Mouse (Mus musculus) olfactory bulb, adult 2 months (tissue): ENCODE data around the gene Pet117. TPM values are rescaled to one million over a fixed set of nuclear protein-coding genes. Genes with fewer than 3 reads are reported as not detected.
A peak's percentile ranks its signal among the peaks of the same experiment; 100 is the strongest.

Experiments used
- H3K27ac ChIP-seq: fragments of 200-500 bp; 2 replicates; pipeline ENCODE4 v1.5.1; 2012; ENCODE audit warnings: low read depth, low read length; ENCODE audit not compliant: insufficient read depth
- H3K4me1 ChIP-seq: fragments of 200-500 bp; 2 replicates; pipeline ENCODE4 v1.6.1; 2012; ENCODE audit warnings: low read length; ENCODE audit not compliant: control insufficient read depth, insufficient read depth
- H3K4me3 ChIP-seq: fragments of 200-500 bp; 2 replicates; pipeline ENCODE4 v1.5.1; 2012; ENCODE audit warnings: mild to moderate bottlenecking, low read depth, low read length, moderate library complexity; ENCODE audit not compliant: insufficient read depth
- CTCF ChIP-seq: fragments of 200-500 bp; IDR thresholded peaks from 2 replicates; pipeline ENCODE4 v1.5.1; 2012; ENCODE audit warnings: low read depth, mild to moderate bottlenecking, low read length, moderate library complexity; ENCODE audit not compliant: insufficient read depth
- POLR2A ChIP-seq: fragments of 200-500 bp; IDR thresholded peaks from 2 replicates; pipeline ENCODE4 v1.6.1; 2012; ENCODE audit warnings: mild to moderate bottlenecking, low read depth, low read length, moderate library complexity; ENCODE audit not compliant: insufficient read depth
- WGBS: fragments of 180-500 bp; shearing (Covaris S2); methylation state at CpG from one replicate; pipeline ENCODE4 v1.1.7; 2018; 5-methylcytosine and 5-hydroxymethylcytosine counted together
- polyA plus RNA-seq: library from polyadenylated mRNA; stranded (reverse); fragments of >200 nt; gene quantifications from 2 replicates; pipeline ENCODE4 v1.2.4, GENCODE M21; 2012; ENCODE audit warnings: low replicate concordance; ENCODE audit not compliant: missing spikeins, insufficient read depth, insufficient read length

The Pet117 gene
- polyA plus RNA-seq, 1 experiment: not detected

- no peak for TF ChIP-seq CTCF
- no peak for TF ChIP-seq POLR2A
- Histone ChIP-seq H3K27ac (no peak overlapping the region), H3K4me3 (no peak overlapping the region), H3K4me1 (peaks cover 11% of the 10 kb centered on the region)
- WGBS: 84% methylated on average over 9 of the region's 9 CpGs
Observed at GRCm38 (mm10) chr2:144373063-144373462, 4.3 kb downstream of the Pet117 start.

GRCm38 (mm10) chr2:144375063-144375703 lies 6.4 kb downstream of the Pet117 start:
- 94% methylated on average over 10 of the region's 10 CpGs for WGBS

GRCm38 (mm10) chr2:144381293-144381692 lies 12.5 kb downstream of the Pet117 start:
- Histone ChIP-seq H3K27ac (peak overlapping the region; percentile 92), H3K4me1 (peaks cover 11% of the 10 kb centered on the region), H3K4me3 (no peak overlapping the region)
- no peak for TF ChIP-seq POLR2A
- TF ChIP-seq CTCF: no peak
- WGBS: 22% methylated on average over 3 of the region's 3 CpGs

More at GRCm38 (mm10) chr2:144375063-144375703, 6.4 kb downstream of the Pet117 start:
- TF ChIP-seq POLR2A (no peak), CTCF (no peak)
- Histone ChIP-seq H3K27ac (no peak overlapping the region), H3K4me1 (peaks cover 11% of the 10 kb centered on the region), H3K4me3 (no peak overlapping the region)

- H3K27ac ChIP-seq: no peak overlapping the region
- H3K4me3 ChIP-seq: no peak overlapping the region
- H3K4me1 ChIP-seq: peaks cover 12% of the 10 kb centered on the region
- 51% methylated on average over 4 of the region's 4 CpGs for WGBS
- TF ChIP-seq POLR2A (no peak), CTCF (no peak)
Observed at GRCm38 (mm10) chr2:144381741-144382140, 12.9 kb downstream of the Pet117 start.

GRCm38 (mm10) chr2:144382624-144383138 lies 13.9 kb downstream of the Pet117 start:
- no peak for TF ChIP-seq CTCF
- no peak for TF ChIP-seq POLR2A
- Histone ChIP-seq H3K27ac (no peak overlapping the region), H3K4me3 (no peak overlapping the region), H3K4me1 (peaks cover 13% of the 10 kb centered on the region)
- 85% methylated on average over 7 of the region's 7 CpGs for WGBS

- peaks cover 6% of the 10 kb centered on the region for H3K4me1 ChIP-seq
- WGBS: 39% methylated on average over 2 of the region's 2 CpGs
- no peak overlapping the region for H3K4me3 ChIP-seq
- H3K27ac ChIP-seq: peak overlapping the region; percentile 16; the same call in 1 of the 2 replicates
- TF ChIP-seq POLR2A (no peak), CTCF (no peak)
Observed at GRCm38 (mm10) chr2:144386296-144386695, 17.5 kb downstream of the Pet117 start.

GRCm38 (mm10) chr2:144388416-144388815 lies 19.6 kb downstream of the Pet117 start:
- no peak for TF ChIP-seq CTCF
- no peak for TF ChIP-seq POLR2A
- Histone ChIP-seq H3K4me3 (no peak overlapping the region), H3K27ac (no peak overlapping the region), H3K4me1 (peaks cover 4% of the 10 kb centered on the region)
- 74% methylated on average over 3 of the region's 3 CpGs for WGBS

GRCm38 (mm10) chr2:144399531-144399930 lies 30.7 kb downstream of the Pet117 start:
- TF ChIP-seq POLR2A (no peak), CTCF (no peak)
- Histone ChIP-seq H3K27ac (no peak overlapping the region), H3K4me1 (0 out of 2 replicates have a peak, but pooled peaks cover 3% of the 10 kb centered on the region), H3K4me3 (no peak overlapping the region)
- WGBS: 80% methylated on average over 4 of the region's 4 CpGs

GRCm38 (mm10) chr2:144400659-144401058 lies 31.9 kb downstream of the Pet117 start:
- Histone ChIP-seq H3K4me3 (no peak overlapping the region), H3K4me1 (0 out of 2 replicates have a peak, but pooled peaks cover 3% of the 10 kb centered on the region), H3K27ac (no peak overlapping the region)
- no peak for TF ChIP-seq CTCF
- TF ChIP-seq POLR2A: no peak
- 90% methylated on average over 6 of the region's 6 CpGs for WGBS

- TF ChIP-seq CTCF (no peak), POLR2A (no peak)
- peaks cover 5% of the 10 kb centered on the region for H3K4me1 ChIP-seq
- no peak overlapping the region for H3K4me3 ChIP-seq
- WGBS: 91% methylated on average over 4 of the region's 4 CpGs
- H3K27ac ChIP-seq: no peak overlapping the region
Observed at GRCm38 (mm10) chr2:144409037-144409436, 40.2 kb downstream of the Pet117 start.
